Mouse (Mus musculus): ENCODE results near the gene Gimap8. TPM values are rescaled to one million over a fixed set of nuclear protein-coding genes. Genes with fewer than 3 reads are reported as not detected.

Gimap8 gene
- polyA plus RNA-seq, 1 experiment from 2014 or later, result 0.17 TPM

Other genes with a start within 250 kb of the Gimap8 start
- gene Zfp467, start 201.4 kb upstream of the Gimap8 start, polyA plus RNA-seq (2014; fragmentation: Nextera tagmentation; extraction: Ambion mirVana), result 31.1 and 38.8 TPM in 2 replicates
- 0.39 and 0.49 TPM in 2 replicates for gene Sspo, start 199.0 kb upstream of the Gimap8 start, polyA plus RNA-seq (2014; fragmentation: Nextera tagmentation; extraction: Ambion mirVana)
- gene Atp6v0e2, start 109.6 kb upstream of the Gimap8 start, polyA plus RNA-seq (2014; fragmentation: Nextera tagmentation; extraction: Ambion mirVana), result 190 and 241 TPM in 2 replicates
- gene Lrrc61, start 92.4 kb upstream of the Gimap8 start, polyA plus RNA-seq (2014; fragmentation: Nextera tagmentation; extraction: Ambion mirVana), result 11.0 and 20.1 TPM in 2 replicates
- gene Rarres2, start 74.4 kb upstream of the Gimap8 start, polyA plus RNA-seq (2014; fragmentation: Nextera tagmentation; extraction: Ambion mirVana), result 1.5 and 3.6 TPM in 2 replicates
- not detected in 2 replicates for gene Gm45021, start 57.6 kb upstream of the Gimap8 start, polyA plus RNA-seq (2014; fragmentation: Nextera tagmentation; extraction: Ambion mirVana)
- gene Repin1, start 53.4 kb upstream of the Gimap8 start, polyA plus RNA-seq (2014; fragmentation: Nextera tagmentation; extraction: Ambion mirVana), result 44.3 and 47.0 TPM in 2 replicates
- gene Gm44965, start 53.3 kb upstream of the Gimap8 start, polyA plus RNA-seq (2014; fragmentation: Nextera tagmentation; extraction: Ambion mirVana), result 0.94 TPM in 1 of 2 replicates, not detected in the other
- gene Zfp775, start 45.2 kb upstream of the Gimap8 start, polyA plus RNA-seq (2014; fragmentation: Nextera tagmentation; extraction: Ambion mirVana), result 14.6 and 17.5 TPM in 2 replicates
- 14.2 and 17.8 TPM in 2 replicates for gene AI854703, start 20.5 kb upstream of the Gimap8 start, polyA plus RNA-seq (2014; fragmentation: Nextera tagmentation; extraction: Ambion mirVana)
- gene Gimap9, start 28.9 kb downstream of the Gimap8 start, polyA plus RNA-seq (2014; fragmentation: Nextera tagmentation; extraction: Ambion mirVana), result 0.98 and 2.1 TPM in 2 replicates
- gene Gimap4, start 37.3 kb downstream of the Gimap8 start, polyA plus RNA-seq (2014; fragmentation: Nextera tagmentation; extraction: Ambion mirVana), result 0.63 and 1.4 TPM in 2 replicates
- 3.9 and 8.0 TPM in 2 replicates for gene Gimap6, start 61.0 kb downstream of the Gimap8 start, polyA plus RNA-seq (2014; fragmentation: Nextera tagmentation; extraction: Ambion mirVana)
- gene Gm28053, start 71.4 kb downstream of the Gimap8 start, polyA plus RNA-seq (2014; fragmentation: Nextera tagmentation; extraction: Ambion mirVana), result 1.00 TPM in 1 of 2 replicates, not detected in the other
- not detected in 2 replicates for gene Gimap7, start 71.4 kb downstream of the Gimap8 start, polyA plus RNA-seq (2014; fragmentation: Nextera tagmentation; extraction: Ambion mirVana)
- 2.8 and 5.2 TPM in 2 replicates for gene Gimap1, start 91.8 kb downstream of the Gimap8 start, polyA plus RNA-seq (2014; fragmentation: Nextera tagmentation; extraction: Ambion mirVana)
- gene Gimap5, start 99.0 kb downstream of the Gimap8 start, polyA plus RNA-seq (2014; fragmentation: Nextera tagmentation; extraction: Ambion mirVana), result 0.71 and 0.78 TPM in 2 replicates
- not detected in 2 replicates for gene Gimap3, start 123.6 kb downstream of the Gimap8 start, polyA plus RNA-seq (2014; fragmentation: Nextera tagmentation; extraction: Ambion mirVana)
- gene Tmem176a, start 193.7 kb downstream of the Gimap8 start, polyA plus RNA-seq (2014; fragmentation: Nextera tagmentation; extraction: Ambion mirVana), result 11.1 and 17.2 TPM in 2 replicates
- 89.8 and 96.7 TPM in 2 replicates for gene Tmem176b, start 194.3 kb downstream of the Gimap8 start, polyA plus RNA-seq (2014; fragmentation: Nextera tagmentation; extraction: Ambion mirVana)
- gene Aoc1, start 225.7 kb downstream of the Gimap8 start, polyA plus RNA-seq (2014; fragmentation: Nextera tagmentation; extraction: Ambion mirVana), result not detected in 2 replicates